Mouse (Mus musculus) E14TG2a.4 (cell line): ENCODE data around the gene Zfp780b.
"Not testable (repeated sequence)": the region's sequence is repeated elsewhere in the genome, so short reads cannot be mapped to it uniquely, and the experiment has no call there.

Experiments
- CTCF ChIP-seq: conservative IDR thresholded peaks from 2 replicates; pipeline ENCODE4 v1.5.1; 2014; ENCODE audit warnings: low read length
- NANOG ChIP-seq: IDR thresholded peaks from 2 replicates; pipeline ENCODE4 v1.6.1; 2014; ENCODE audit warnings: borderline replicate concordance, low read length, mixed read lengths
- POU5F1 ChIP-seq: IDR thresholded peaks from 2 replicates; pipeline ENCODE4 v1.6.1; 2014; ENCODE audit warnings: low read length, borderline replicate concordance

- not testable (repeated sequence) for TF ChIP-seq CTCF, POU5F1, NANOG
Observed at GRCm38 (mm10) chr7:27910952-27911351, 68.0 kb downstream of the Zfp780b start.
